Mouse (Mus musculus) mesoderm, embryonic 11.5 days (tissue): ENCODE results near the gene Cib4.
A peak's percentile ranks its signal among the peaks of the same experiment; 100 is the strongest.

ENCODE experiments used
- DNase-seq: peaks from one replicate; pipeline ENCODE4 v3.0.0-alpha.2; 2012; ENCODE audit warnings: low read depth, low spot score

Cib4 gene

GRCm38 (mm10) chr5:30545698-30546097, at the start of gene Cib4:
Gene Cib4, minus strand, starts transcription at chr5:30545836.
- peak; percentile 14 for DNase-seq

DNA sequence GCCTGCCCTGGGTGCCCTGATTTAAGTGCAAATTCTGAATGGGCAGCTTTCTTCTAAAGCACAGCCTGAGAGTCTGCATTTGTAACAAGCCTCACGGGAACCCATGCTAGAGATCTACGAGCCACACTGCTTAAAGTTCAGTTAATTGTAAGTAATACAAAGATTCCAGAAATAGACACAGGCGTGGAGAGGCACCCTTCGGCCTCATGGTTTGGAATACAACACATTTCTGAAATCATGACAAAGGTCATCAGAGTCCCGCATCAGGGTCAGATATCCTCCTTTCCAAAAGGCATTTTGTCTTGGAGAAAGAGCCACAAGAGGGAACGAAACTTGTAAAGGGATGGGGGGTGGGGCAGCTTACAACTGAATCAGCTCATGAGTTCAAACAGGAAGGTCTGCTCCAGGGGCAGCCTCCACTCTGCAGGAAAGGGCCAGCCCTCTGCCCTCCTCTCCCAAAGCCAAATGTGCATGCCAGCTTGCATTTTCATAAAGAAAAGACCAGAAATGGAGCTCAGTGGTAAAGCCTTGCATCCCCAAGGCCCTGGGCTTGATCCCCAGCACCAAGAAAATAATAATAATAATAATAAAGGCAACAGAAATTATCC, 49.4 kb upstream of the Cib4 start:
- no peak for DNase-seq

- no peak for DNase-seq
These were observed 48.3 kb upstream of the Cib4 start for GRCm38 (mm10) chr5:30593811-30594504.

DNA sequence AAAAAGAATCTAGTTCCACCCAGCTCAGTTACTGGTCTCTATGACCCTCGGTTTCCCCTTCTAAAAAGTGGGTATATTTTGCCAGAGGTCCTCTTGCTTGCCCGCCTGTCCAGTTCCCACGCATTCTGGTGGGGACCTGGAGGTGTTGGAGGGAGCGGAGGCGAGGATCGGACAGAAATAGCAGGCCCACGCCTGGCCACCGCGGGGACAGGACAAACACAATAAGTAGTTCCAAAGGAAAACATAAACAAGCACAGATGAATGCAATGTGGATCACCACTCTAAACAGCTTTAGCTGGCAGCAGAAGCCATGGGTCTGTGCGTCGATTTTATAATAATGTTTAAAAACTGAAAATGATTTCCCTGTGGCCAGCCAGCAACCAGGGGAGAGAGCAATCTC, 47.7 kb upstream of the Cib4 start:
- DNase-seq: no peak

- no peak for DNase-seq
These were observed 46.8 kb upstream of the Cib4 start for GRCm38 (mm10) chr5:30592279-30592980.

GRCm38 (mm10) chr5:30591786-30592185, 46.1 kb upstream of the Cib4 start:
- no peak for DNase-seq

DNA sequence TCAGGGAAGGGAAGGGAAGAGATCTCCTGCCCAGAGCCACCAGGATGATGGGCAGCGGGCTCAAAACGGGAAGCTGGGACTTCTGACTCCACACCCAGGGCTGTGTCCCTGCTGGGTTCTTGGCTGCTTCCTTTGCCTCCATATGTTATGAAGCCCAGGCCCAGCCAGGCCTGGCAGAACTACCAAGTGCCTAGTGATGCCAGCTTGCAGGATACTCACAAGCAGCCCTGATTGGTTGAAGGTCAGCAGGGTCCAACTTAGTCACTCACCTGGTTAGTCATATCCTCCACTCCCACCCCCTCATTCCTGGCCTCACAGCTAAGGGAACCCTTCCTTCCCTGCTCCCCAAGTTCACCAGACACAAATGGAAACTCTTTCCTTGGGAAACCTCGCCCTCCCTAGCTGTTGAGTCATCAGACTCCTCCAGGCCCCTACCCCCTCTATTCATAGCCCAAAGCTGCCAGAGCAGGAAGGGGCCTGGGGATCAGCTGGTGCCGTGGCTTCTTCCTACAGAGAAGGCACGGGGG, 45.6 kb upstream of the Cib4 start:
- no peak for DNase-seq

- DNase-seq: no peak
These were observed 44.6 kb upstream of the Cib4 start for GRCm38 (mm10) chr5:30590231-30590630.

- no peak for DNase-seq
These were observed 43.9 kb upstream of the Cib4 start for GRCm38 (mm10) chr5:30589546-30589945.

GRCm38 (mm10) chr5:30589069-30589468, 43.4 kb upstream of the Cib4 start:
- DNase-seq: no peak

GRCm38 (mm10) chr5:30588301-30588968, 42.8 kb upstream of the Cib4 start:
- DNase-seq: peak; percentile 54

GRCm38 (mm10) chr5:30587681-30588300, 42.2 kb upstream of the Cib4 start, which contains the start of gene Kcnk3:
Gene Kcnk3, plus strand, starts transcription at chr5:30588170.
- DNase-seq: peak; percentile 54

DNA sequence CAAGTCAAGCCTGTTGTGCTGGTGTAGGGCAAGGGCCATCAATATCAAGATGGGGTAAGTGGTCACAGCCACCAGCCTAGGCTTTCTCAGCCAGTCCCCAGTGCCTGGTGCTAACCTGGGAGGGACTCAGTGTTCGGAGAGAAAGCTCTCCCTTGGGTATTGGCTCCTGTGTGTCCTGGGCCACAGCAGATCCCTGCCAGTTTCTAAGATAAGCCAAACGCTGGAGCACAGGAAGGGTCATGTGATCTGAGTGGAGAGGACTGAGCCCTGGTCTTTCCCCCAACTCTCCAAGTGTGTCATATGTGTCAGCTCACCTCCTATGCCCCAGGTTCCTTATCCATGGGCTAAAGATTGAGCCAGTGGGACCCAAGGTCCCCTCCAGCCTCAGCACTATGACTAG, 41.5 kb upstream of the Cib4 start:
- no peak for DNase-seq

- DNase-seq: no peak
These were observed 41.0 kb upstream of the Cib4 start for GRCm38 (mm10) chr5:30586616-30587015.

DNA sequence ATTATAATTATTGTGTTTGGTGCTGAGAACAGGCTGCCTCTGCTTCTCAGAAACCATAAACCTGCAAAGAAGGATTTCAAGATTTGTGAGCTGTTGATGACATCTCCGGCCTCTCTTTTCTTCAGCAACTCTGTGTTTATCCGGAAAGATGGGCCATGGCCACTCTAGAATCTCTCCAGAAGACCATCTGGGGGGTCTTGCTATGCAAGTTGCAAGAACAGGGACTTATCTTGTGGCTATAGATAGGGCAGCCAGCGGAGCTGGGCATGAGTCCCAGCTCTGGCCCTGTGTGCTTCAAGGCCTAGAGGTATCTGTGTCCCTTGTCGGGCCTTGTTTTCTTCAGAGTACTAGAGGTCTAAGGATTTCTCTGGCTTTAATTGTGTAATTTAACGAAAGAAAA, 36.4 kb upstream of the Cib4 start:
- DNase-seq: no peak

GRCm38 (mm10) chr5:30580725-30581124, 35.1 kb upstream of the Cib4 start:
- no peak for DNase-seq

- no peak for DNase-seq
These were observed 32.9 kb upstream of the Cib4 start for GRCm38 (mm10) chr5:30578445-30579080.

- DNase-seq: no peak
These were observed 32.1 kb upstream of the Cib4 start for GRCm38 (mm10) chr5:30577654-30578310.

DNA sequence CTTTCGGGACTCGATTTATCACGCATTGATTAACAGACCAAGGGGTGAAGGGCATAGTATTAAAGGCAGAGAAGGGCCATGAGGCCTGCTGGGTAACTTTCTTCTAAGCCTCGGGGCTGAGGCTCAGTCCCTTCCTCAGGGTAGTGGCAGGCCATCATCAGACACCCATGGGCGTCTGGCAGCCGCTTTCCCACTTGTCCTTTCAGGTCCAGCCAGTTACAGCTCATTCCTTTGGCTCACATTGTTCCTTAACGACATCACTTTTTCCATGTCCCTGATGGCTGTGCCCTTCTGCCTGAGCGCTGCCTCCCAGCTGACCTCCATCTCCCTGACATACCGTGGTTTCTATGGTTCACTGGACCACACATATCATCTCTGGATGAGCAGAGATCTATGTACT, 31.6 kb upstream of the Cib4 start:
- no peak for DNase-seq

DNA sequence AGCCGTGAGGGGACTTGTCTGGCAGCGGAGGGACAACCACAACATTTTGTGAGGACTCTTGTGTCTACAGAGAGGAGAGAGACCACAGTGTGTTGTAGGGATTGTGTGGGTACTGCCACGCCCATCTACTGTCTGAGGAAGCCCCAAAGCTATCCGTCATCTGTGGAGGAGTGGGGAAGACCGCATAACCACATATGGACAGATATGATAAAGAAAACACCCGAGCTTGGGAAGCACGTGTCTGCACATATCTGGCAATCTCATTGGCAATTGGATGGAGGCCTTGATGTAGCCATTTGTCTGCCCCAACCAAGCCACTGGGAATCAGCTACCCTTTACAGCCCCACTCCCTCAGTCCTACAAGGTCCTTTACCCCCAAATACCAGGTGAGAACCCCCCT, 30.6 kb upstream of the Cib4 start:
- DNase-seq: no peak

DNA sequence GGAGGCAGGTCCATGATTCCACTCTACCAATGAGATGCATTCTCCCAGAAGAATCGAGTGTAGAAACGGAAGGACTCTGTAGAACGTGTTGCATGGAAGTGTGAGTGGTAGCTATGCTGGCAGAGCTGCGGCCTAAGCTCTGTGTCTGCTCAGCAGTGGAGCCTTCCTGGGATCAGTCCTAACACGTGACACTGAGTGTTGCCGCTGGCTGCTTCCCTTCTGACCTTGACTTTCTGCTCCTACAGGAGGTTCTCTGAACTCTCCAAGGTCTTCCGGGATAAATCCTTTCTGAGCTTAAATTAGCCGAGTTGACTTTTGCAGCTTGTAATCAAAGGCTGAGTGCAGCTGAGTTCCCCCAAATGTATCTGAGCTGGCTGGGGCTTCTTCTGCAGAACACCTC, 28.7 kb upstream of the Cib4 start:
- no peak for DNase-seq
